Mouse (Mus musculus) T-cell, adult 2 months (primary cell): ENCODE data around the gene Pacs2.

Source experiments
- DNase-seq: peaks from one replicate; pipeline ENCODE4 v3.0.0; 2022; ENCODE audit warnings: low spot score

Pacs2 gene

GRCm38 (mm10) chr12:113013604-113014558, at the start of gene Pacs2:
Gene Pacs2 (plus strand): TSS chr12:113014508.
- DNase-seq, result peak; percentile 86

GRCm38 (mm10) chr12:112965783-112966182, 48.5 kb upstream of the Pacs2 start:
- no peak for DNase-seq

GRCm38 (mm10) chr12:112968943-112969342, 45.4 kb upstream of the Pacs2 start:
- DNase-seq, result no peak

- no peak for DNase-seq
Observed at GRCm38 (mm10) chr12:112969616-112970015, 44.7 kb upstream of the Pacs2 start.

GRCm38 (mm10) chr12:112974736-112975135, 39.6 kb upstream of the Pacs2 start:
- no peak for DNase-seq

GRCm38 (mm10) chr12:112976371-112977073, 37.8 kb upstream of the Pacs2 start, which contains the start of gene Btbd6:
Gene Btbd6 (plus strand): TSS chr12:112976482.
- DNase-seq, result peak; percentile 96

GRCm38 (mm10) chr12:112977156-112977555, 37.2 kb upstream of the Pacs2 start:
- no peak for DNase-seq

- no peak for DNase-seq
Observed at GRCm38 (mm10) chr12:112982031-112982430, 32.3 kb upstream of the Pacs2 start.

GRCm38 (mm10) chr12:112985346-112985745, 29.0 kb upstream of the Pacs2 start:
- DNase-seq, result peak; percentile 48

- peak; percentile 57 for DNase-seq
Observed at GRCm38 (mm10) chr12:112987877-112988276, 26.4 kb upstream of the Pacs2 start.

GRCm38 (mm10) chr12:112990706-112991405, 23.5 kb upstream of the Pacs2 start:
- DNase-seq, result no peak

- no peak for DNase-seq
Observed at GRCm38 (mm10) chr12:112991444-112991843, 22.9 kb upstream of the Pacs2 start.

GRCm38 (mm10) chr12:112994153-112994552, 20.2 kb upstream of the Pacs2 start:
- peak; percentile 48 for DNase-seq

GRCm38 (mm10) chr12:112999569-113000293, 14.6 kb upstream of the Pacs2 start:
- DNase-seq, result no peak

- DNase-seq, result peak; percentile 97
Observed at GRCm38 (mm10) chr12:113000294-113001132, 13.8 kb upstream of the Pacs2 start, which contains the start of gene Brf1. Gene Brf1 (minus strand): TSS chr12:113000704.

- peak; percentile 22 for DNase-seq
Observed at GRCm38 (mm10) chr12:113001133-113001474, 13.2 kb upstream of the Pacs2 start.

- peak; percentile 47 for DNase-seq
Observed at GRCm38 (mm10) chr12:113002667-113003066, 11.6 kb upstream of the Pacs2 start.

- DNase-seq, result no peak
Observed at GRCm38 (mm10) chr12:113004011-113004410, 10.3 kb upstream of the Pacs2 start.

- DNase-seq, result peak; percentile 82
Observed at GRCm38 (mm10) chr12:113004993-113005392, 9.3 kb upstream of the Pacs2 start.

- DNase-seq, result no peak
Observed at GRCm38 (mm10) chr12:113011702-113012360, 2.5 kb upstream of the Pacs2 start.
